Mouse (Mus musculus): Measurements from ENCODE around the gene Adra2a.

The Adra2a gene

GRCm38 (mm10) chr19:54043851-54044250, at the start of gene Adra2a:
Gene Adra2a, plus strand, starts transcription at chr19:54044151.
- no peak for DNase-seq

- no peak for DNase-seq
Observed at GRCm38 (mm10) chr19:53994276-53994675, 49.7 kb upstream of the Adra2a start.

- no peak for DNase-seq
Observed at GRCm38 (mm10) chr19:54010973-54011372, 33.0 kb upstream of the Adra2a start.

GRCm38 (mm10) chr19:54014999-54015398, 29.0 kb upstream of the Adra2a start:
- no peak for DNase-seq

- no peak for DNase-seq
Observed at GRCm38 (mm10) chr19:54015503-54015902, 28.4 kb upstream of the Adra2a start.

- DNase-seq: no peak
Observed at GRCm38 (mm10) chr19:54035100-54035499, 8.9 kb upstream of the Adra2a start.

GRCm38 (mm10) chr19:54039441-54039840, 4.5 kb upstream of the Adra2a start:
- DNase-seq: no peak

- DNase-seq: no peak
Observed at GRCm38 (mm10) chr19:54040356-54041028, 3.5 kb upstream of the Adra2a start.

GRCm38 (mm10) chr19:54041029-54041367, 3.0 kb upstream of the Adra2a start:
- no peak for DNase-seq

GRCm38 (mm10) chr19:54044507-54045371, 788 bp downstream of the Adra2a start:
- DNase-seq: peak; percentile 82

- no peak for DNase-seq
Observed at GRCm38 (mm10) chr19:54045412-54045811, 1.5 kb downstream of the Adra2a start.

- DNase-seq: peak; percentile 42
Observed at GRCm38 (mm10) chr19:54045931-54046683, 2.2 kb downstream of the Adra2a start.

- DNase-seq: peak; percentile 20
Observed at GRCm38 (mm10) chr19:54046684-54047070, 2.7 kb downstream of the Adra2a start.

GRCm38 (mm10) chr19:54047386-54048050, 3.6 kb downstream of the Adra2a start:
- DNase-seq: no peak

- no peak for DNase-seq
Observed at GRCm38 (mm10) chr19:54048161-54048885, 4.4 kb downstream of the Adra2a start.

- no peak for DNase-seq
Observed at GRCm38 (mm10) chr19:54051651-54052050, 7.7 kb downstream of the Adra2a start.

- no peak for DNase-seq
Observed at GRCm38 (mm10) chr19:54055845-54056244, 11.9 kb downstream of the Adra2a start.

GRCm38 (mm10) chr19:54068447-54068846, 24.5 kb downstream of the Adra2a start:
- no peak for DNase-seq

GRCm38 (mm10) chr19:54070521-54070920, 26.6 kb downstream of the Adra2a start:
- DNase-seq: no peak

GRCm38 (mm10) chr19:54072233-54072800, 28.4 kb downstream of the Adra2a start:
- DNase-seq: no peak

GRCm38 (mm10) chr19:54076362-54077349, 32.7 kb downstream of the Adra2a start:
- no peak for DNase-seq
